Mouse (Mus musculus) intestine, embryonic 15.5 days (tissue): ENCODE measurements around the gene Slc16a4. TPM values are rescaled to one million over a fixed set of nuclear protein-coding genes. Genes with fewer than 3 reads are reported as not detected.
A peak's percentile ranks its signal among the peaks of the same experiment; 100 is the strongest.

ENCODE experiments used
- ATAC-seq: fragments of 200-750 bp; cut with Nextera tagmentation; 2 replicates; pipeline ENCODE4 v1.8.0; 2017; ENCODE audit warnings: moderate TSS enrichment, moderate library complexity
- H3K27ac ChIP-seq: fragments of 300-500 bp; sonication (generic); 2 replicates; pipeline ENCODE4 v1.5.1; 2015; ENCODE audit warnings: mild to moderate bottlenecking, inconsistent platforms
- H3K27me3 ChIP-seq: fragments of 300-500 bp; sonication (generic); replicated peaks from 2 replicates; pipeline ENCODE4 v1.6.1; 2015; ENCODE audit warnings: inconsistent platforms
- H3K36me3 ChIP-seq: fragments of 300-500 bp; sonication (generic); 2 replicates; pipeline ENCODE4 v1.6.1; 2015; ENCODE audit warnings: inconsistent platforms
- H3K4me1 ChIP-seq: fragments of 300-500 bp; sonication (generic); replicated peaks from 2 replicates; pipeline ENCODE4 v1.6.1; 2015; ENCODE audit warnings: inconsistent platforms
- H3K4me2 ChIP-seq: fragments of 300-500 bp; sonication (generic); replicated peaks from 2 replicates; pipeline ENCODE4 v1.6.1; 2015; ENCODE audit warnings: mild to moderate bottlenecking, inconsistent platforms
- H3K4me3 ChIP-seq: fragments of 300-500 bp; sonication (generic); replicated peaks from 2 replicates; pipeline ENCODE4 v1.5.1; 2015; ENCODE audit warnings: inconsistent platforms
- H3K9ac ChIP-seq: fragments of 300-500 bp; sonication (generic); 2 replicates; pipeline ENCODE4 v1.6.1; 2015; ENCODE audit warnings: inconsistent platforms
- H3K9me3 ChIP-seq: fragments of 300-500 bp; sonication (generic); 2 replicates; pipeline ENCODE4 v1.6.1; 2016; ENCODE audit warnings: inconsistent platforms
- WGBS: fragments of 180-500 bp; shearing (Covaris S2); methylation state at CpG from one replicate; pipeline ENCODE4 v1.1.7; 2015; 5-methylcytosine and 5-hydroxymethylcytosine counted together
- polyA plus RNA-seq: library from polyadenylated mRNA; unstranded; fragments of >200 nt; fragmentation: Nextera tagmentation; extraction: Ambion mirVana; gene quantifications from 2 replicates; pipeline ENCODE4 v1.2.1, GENCODE M21; 2015

Gene Slc16a4
- polyA plus RNA-seq, 1 experiment from 2014 or later: 2.7 TPM

- Histone ChIP-seq H3K36me3 (peaks cover 9% of the 10 kb centered on the region; the same call in 1 of the 2 replicates), H3K4me1 (peaks cover 9% of the 10 kb centered on the region), H3K4me2 (no peak overlapping the region), H3K4me3 (no peak overlapping the region), H3K9me3 (no peaks in the 10 kb centered on the region), H3K27me3 (no peaks in the 10 kb centered on the region), H3K9ac (no peak overlapping the region), H3K27ac (no peak overlapping the region)
- ATAC-seq: no peak
- WGBS: 89% methylated on average over 2 of the region's 2 CpGs
Measured at GRCm38 (mm10) chr3:107321141-107321540, 30.1 kb downstream of the Slc16a4 start.

DNA sequence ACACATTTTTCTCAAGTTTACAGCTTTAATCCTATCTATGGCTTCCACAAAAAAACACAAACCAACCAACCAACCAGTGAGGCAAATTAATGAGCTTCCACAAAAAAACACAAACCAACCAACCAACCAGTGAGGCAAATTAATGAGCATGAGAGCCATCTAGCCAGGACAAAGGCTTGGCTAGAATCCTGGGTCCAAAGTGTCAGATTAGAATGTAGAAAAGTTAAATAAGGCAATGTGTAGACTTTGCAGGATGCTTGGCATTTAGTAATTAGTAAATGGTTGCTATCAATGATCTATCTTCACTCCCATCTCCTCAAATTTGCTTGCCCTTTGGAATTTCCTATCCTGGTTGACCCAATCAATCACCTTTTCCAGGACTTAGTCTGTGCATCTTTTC is 30.7 kb downstream of the Slc16a4 start:
- H3K4me3 ChIP-seq: no peak overlapping the region
- no peak overlapping the region for H3K4me2 ChIP-seq
- peaks cover 9% of the 10 kb centered on the region for H3K4me1 ChIP-seq
- no peaks in the 10 kb centered on the region for H3K27me3 ChIP-seq
- no peaks in the 10 kb centered on the region for H3K9me3 ChIP-seq
- no peak overlapping the region for H3K9ac ChIP-seq
- peaks cover 9% of the 10 kb centered on the region; the same call in 1 of the 2 replicates for H3K36me3 ChIP-seq
- ATAC-seq: no peak
- H3K27ac ChIP-seq: no peak overlapping the region

GRCm38 (mm10) chr3:107326442-107326841 is 35.4 kb downstream of the Slc16a4 start:
- H3K9ac ChIP-seq: no peak overlapping the region
- ATAC-seq: no peak
- no peaks in the 10 kb centered on the region for H3K9me3 ChIP-seq
- H3K4me1 ChIP-seq: peaks cover 23% of the 10 kb centered on the region
- no peak overlapping the region for H3K4me3 ChIP-seq
- H3K27me3 ChIP-seq: no peaks in the 10 kb centered on the region
- WGBS: 91% methylated on average over 1 of the region's 1 CpGs
- H3K36me3 ChIP-seq: peaks cover 17% of the 10 kb centered on the region
- no peak overlapping the region for H3K4me2 ChIP-seq
- no peak overlapping the region for H3K27ac ChIP-seq

DNA sequence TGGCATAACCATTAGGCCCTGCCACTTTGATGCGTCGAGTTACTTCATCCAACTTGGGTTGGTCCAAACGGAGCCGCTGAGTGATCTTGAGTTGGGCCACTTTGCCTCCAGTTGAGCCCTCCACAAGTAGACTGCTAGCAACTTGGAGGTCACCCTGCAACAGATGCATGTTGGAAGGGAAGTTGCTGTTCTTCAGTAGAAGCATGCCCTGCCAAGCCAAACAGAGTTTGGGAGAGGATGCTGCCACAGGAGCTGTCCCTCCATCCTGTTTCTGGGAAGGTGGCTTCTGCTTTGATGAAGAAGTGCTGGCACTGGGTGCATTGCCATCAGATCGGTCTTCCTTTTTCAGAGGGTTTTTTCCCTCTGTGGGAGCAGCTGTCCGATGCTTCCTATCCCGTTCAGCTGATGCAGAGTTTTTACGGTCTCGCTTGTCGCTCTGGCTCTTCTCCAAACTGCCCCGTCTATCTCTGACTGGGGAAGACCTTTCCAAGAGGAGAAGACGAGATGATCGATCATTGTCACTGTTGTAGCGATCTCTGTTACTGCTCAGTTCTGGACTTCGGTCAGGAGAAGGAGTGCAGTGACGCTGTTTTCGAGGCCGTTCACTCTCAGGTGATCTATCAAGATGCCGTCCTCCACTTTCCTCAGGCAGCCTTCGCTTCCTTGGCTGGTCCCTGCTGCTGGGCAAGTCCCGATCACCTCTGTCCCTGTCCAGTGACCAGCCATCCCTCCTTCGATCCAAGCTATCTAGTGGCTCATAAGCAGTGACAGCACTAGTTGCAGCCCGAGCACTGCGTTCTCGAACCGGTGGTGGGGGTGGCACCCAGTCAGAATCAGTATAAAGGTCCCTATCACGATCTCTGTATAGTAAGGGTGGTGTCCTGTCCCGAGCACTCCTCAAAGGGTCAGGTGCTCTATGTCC is 39.7 kb downstream of the Slc16a4 start:
- H3K9me3 ChIP-seq: no peaks in the 10 kb centered on the region
- WGBS: 50% methylated on average over 28 of the region's 28 CpGs
- ATAC-seq: no peak
- H3K4me3 ChIP-seq: peak overlapping the region; percentile 84
- H3K27me3 ChIP-seq: no peaks in the 10 kb centered on the region
- H3K36me3 ChIP-seq: peaks cover 14% of the 10 kb centered on the region
- peaks cover 20% of the 10 kb centered on the region for H3K4me1 ChIP-seq
- H3K4me2 ChIP-seq: peak overlapping the region; percentile 81
- peak overlapping the region; percentile 89 for H3K9ac ChIP-seq
- H3K27ac ChIP-seq: no peak overlapping the region

DNA sequence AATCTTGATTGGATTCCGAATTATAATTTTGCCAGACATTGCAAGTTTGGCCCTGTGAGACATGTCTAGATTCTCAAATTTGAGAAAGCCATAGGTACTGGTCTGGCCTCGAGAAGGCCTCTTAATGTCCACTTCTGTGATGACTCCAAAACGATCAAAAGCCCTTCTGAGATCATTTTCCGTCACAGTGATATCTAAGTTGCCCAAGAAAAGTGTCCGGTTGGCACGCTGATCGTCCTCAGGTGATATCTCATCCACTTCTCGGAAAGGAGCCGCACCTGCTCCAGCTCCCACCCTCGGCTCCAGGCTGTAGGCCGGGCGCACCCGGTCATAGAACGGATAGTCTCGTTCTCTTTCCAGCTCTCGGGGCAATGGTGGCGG is 40.7 kb downstream of the Slc16a4 start:
- 15% methylated on average over 17 of the region's 17 CpGs for WGBS
- Histone ChIP-seq H3K4me3 (peak overlapping the region; percentile 84), H3K27ac (peak overlapping the region; percentile 91; the same call in 1 of the 2 replicates), H3K4me1 (peaks cover 20% of the 10 kb centered on the region), H3K36me3 (peaks cover 11% of the 10 kb centered on the region), H3K9ac (peak overlapping the region; percentile 89), H3K9me3 (no peaks in the 10 kb centered on the region), H3K27me3 (no peaks in the 10 kb centered on the region), H3K4me2 (peak overlapping the region; percentile 81)
- no peak for ATAC-seq

DNA sequence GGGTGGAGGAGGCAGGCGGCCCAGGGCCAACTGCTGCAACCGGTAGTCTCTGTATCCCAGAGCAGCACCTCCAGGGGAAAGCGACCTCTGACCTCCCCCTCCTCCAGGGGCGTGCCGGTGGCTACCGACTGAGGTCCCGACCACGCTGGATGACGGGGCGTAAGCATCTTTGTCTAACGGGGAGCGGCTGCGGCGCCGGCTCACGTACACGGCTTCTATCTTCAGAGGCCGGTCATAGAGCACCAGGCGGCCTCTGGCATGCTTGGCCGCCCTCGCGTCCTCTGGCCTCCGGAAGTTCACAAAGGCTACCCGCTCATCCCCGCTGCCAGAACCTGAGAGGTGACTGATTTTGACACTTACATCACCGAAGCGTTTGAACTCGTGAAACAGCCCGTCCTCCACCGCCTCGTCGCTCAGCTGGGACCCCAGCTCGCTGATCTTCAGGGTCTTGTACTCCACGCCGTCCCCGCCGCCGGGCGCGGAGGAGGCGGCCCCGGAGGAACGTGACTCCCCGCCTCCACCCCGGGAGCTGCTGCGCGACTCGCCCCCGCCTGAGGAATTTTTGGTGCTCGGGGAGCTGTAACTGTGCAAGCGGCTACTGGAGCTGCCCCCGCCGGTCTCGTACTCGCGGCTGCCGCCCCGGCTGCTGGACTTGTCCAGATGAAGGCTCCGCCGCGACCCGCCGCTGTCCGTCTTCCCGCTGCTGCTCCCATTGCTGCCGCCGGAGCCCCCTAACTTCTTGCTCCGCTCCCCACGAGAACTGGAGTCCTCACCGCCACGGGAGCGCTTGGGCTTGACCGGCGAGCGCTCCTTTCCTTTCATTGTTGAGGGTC is 41.3 kb downstream of the Slc16a4 start:
- Histone ChIP-seq H3K4me2 (peak overlapping the region; percentile 81), H3K4me1 (peaks cover 20% of the 10 kb centered on the region), H3K36me3 (peaks cover 11% of the 10 kb centered on the region), H3K27ac (peak overlapping the region; percentile 91), H3K4me3 (peak overlapping the region; percentile 84), H3K9me3 (no peaks in the 10 kb centered on the region), H3K27me3 (no peaks in the 10 kb centered on the region), H3K9ac (peak overlapping the region; percentile 89)
- ATAC-seq: peak; percentile 14; the same call in 1 of the 2 replicates
- WGBS: under 1% methylated on average over 75 of the region's 75 CpGs

DNA sequence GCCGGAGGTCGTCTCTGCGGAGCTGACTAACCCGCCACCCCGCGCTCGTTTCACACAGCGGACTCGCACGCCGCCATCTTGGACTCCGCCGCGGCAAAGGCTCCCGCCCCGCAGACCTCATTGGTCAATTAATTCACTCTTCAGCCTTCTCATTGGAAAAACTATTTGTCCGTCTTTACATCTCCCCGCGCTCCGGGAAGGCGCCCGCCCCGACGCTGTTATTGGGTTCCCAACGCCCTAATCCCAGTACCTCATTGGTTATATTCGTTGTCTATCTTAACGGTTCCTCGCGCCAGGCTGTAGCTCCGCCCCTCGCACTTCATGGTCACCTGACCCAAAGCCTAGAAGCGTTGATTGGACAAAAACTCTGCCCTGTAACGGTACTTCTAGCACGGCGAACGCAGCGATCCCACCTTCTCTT is 41.9 kb downstream of the Slc16a4 start:
- H3K36me3 ChIP-seq: peaks cover 11% of the 10 kb centered on the region
- H3K4me2 ChIP-seq: peak overlapping the region; percentile 81; the same call in 1 of the 2 replicates
- H3K9me3 ChIP-seq: no peaks in the 10 kb centered on the region
- H3K27me3 ChIP-seq: no peaks in the 10 kb centered on the region
- peaks cover 20% of the 10 kb centered on the region for H3K4me1 ChIP-seq
- peak; percentile 95 for ATAC-seq
- peak overlapping the region; percentile 84 for H3K4me3 ChIP-seq
- 0% methylated on average over 37 of the region's 37 CpGs for WGBS
- H3K27ac ChIP-seq: peak overlapping the region; percentile 97
- peak overlapping the region; percentile 89 for H3K9ac ChIP-seq

- Histone ChIP-seq H3K4me2 (peak within 1 kb of the TSS; percentile 81), H3K27ac (peak within 1 kb of the TSS; percentile 97)
Measured at GRCm38 (mm10) chr3:107333381-107334201, 42.6 kb downstream of the Slc16a4 start, which contains the start of gene Rbm15. Gene Rbm15 (minus strand): TSS chr3:107333673.

GRCm38 (mm10) chr3:107334202-107334934 is 43.3 kb downstream of the Slc16a4 start:
- peak overlapping the region; percentile 97 for H3K27ac ChIP-seq
- peak overlapping the region; percentile 84 for H3K4me3 ChIP-seq
- peak overlapping the region; percentile 76 for H3K4me2 ChIP-seq
- H3K9ac ChIP-seq: peak overlapping the region; percentile 87
- peaks cover 20% of the 10 kb centered on the region for H3K4me1 ChIP-seq
- H3K36me3 ChIP-seq: peaks cover 11% of the 10 kb centered on the region
- H3K27me3 ChIP-seq: no peaks in the 10 kb centered on the region
- 0 out of 2 replicates have a peak, but pooled peaks have one; percentile 0 for ATAC-seq
- 11% methylated on average over 12 of the region's 12 CpGs for WGBS
- H3K9me3 ChIP-seq: no peaks in the 10 kb centered on the region

More at GRCm38 (mm10) chr3:107333381-107334201, 42.6 kb downstream of the Slc16a4 start, which contains the start of gene Rbm15:
- Histone ChIP-seq H3K4me1 (peaks cover 20% of the 10 kb centered on the region), H3K9me3 (no peaks in the 10 kb centered on the region), H3K27me3 (no peaks in the 10 kb centered on the region), H3K4me3 (peak within 1 kb of the TSS; percentile 84), H3K36me3 (peaks cover 11% of the 10 kb centered on the region), H3K9ac (peak within 1 kb of the TSS; percentile 89)
- peak; percentile 94 for ATAC-seq
- WGBS: under 1% methylated on average over 62 of the region's 62 CpGs

GRCm38 (mm10) chr3:107343971-107344370 is 52.9 kb downstream of the Slc16a4 start:
- Histone ChIP-seq H3K9me3 (no peaks in the 10 kb centered on the region), H3K4me3 (no peak overlapping the region), H3K36me3 (no peaks in the 10 kb centered on the region), H3K27ac (no peak overlapping the region), H3K4me2 (no peak overlapping the region), H3K4me1 (no peaks in the 10 kb centered on the region), H3K9ac (no peak overlapping the region), H3K27me3 (no peaks in the 10 kb centered on the region)
- no peak for ATAC-seq
- WGBS: 41% methylated on average over 3 of the region's 3 CpGs
